Mouse (Mus musculus) adrenal gland, postnatal 25 days (tissue): ENCODE data around the gene Pcsk1n. TPM values are rescaled to one million over a fixed set of nuclear protein-coding genes. Genes with fewer than 3 reads are reported as not detected.
A peak's percentile ranks its signal among the peaks of the same experiment; 100 is the strongest.

Experiments
- DNase-seq: peaks from one replicate; pipeline ENCODE4 v3.0.0; 2021; ENCODE audit warnings: mixed read lengths
- total RNA-seq: library from RNA; stranded (reverse); gene quantifications from 2 replicates; pipeline ENCODE4 v1.2.3, GENCODE M21; 2021

Gene Pcsk1n
- total RNA-seq, 1 experiment from 2014 or later = 47.5 TPM

GRCm38 (mm10) chrX:7947108-7947899 lies 27.7 kb downstream of the Pcsk1n start, which contains the start of gene Hdac6:
TSS of gene Hdac6 (minus strand) at chrX:7947889.
- DNase-seq = no peak

GRCm38 (mm10) chrX:7947900-7948492 lies 28.4 kb downstream of the Pcsk1n start:
- peak; percentile 86 for DNase-seq

GRCm38 (mm10) chrX:7950091-7950490 lies 30.5 kb downstream of the Pcsk1n start:
- no peak for DNase-seq

- no peak for DNase-seq
These were observed 39.2 kb downstream of the Pcsk1n start for GRCm38 (mm10) chrX:7958868-7959267.

- DNase-seq = no peak
These were observed 44.4 kb downstream of the Pcsk1n start for GRCm38 (mm10) chrX:7963829-7964626.

GRCm38 (mm10) chrX:7966161-7966560 lies 46.5 kb downstream of the Pcsk1n start:
- no peak for DNase-seq

GRCm38 (mm10) chrX:7967596-7968201 lies 48.1 kb downstream of the Pcsk1n start:
- no peak for DNase-seq

GRCm38 (mm10) chrX:7968226-7968625 lies 48.6 kb downstream of the Pcsk1n start:
- no peak for DNase-seq

GRCm38 (mm10) chrX:7968899-7969298 lies 49.3 kb downstream of the Pcsk1n start:
- DNase-seq = no peak

GRCm38 (mm10) chrX:7971292-7971691 lies 51.7 kb downstream of the Pcsk1n start:
- DNase-seq = no peak

Other genes starting within 250 kb of the Pcsk1n start
- 62.4 and 70.9 TPM in 2 replicates for gene Plp2, start 248.4 kb upstream of the Pcsk1n start, total RNA-seq
- gene Magix, start 238.6 kb upstream of the Pcsk1n start, total RNA-seq = 0.52 and 0.86 TPM in 2 replicates
- gene Gpkow, start 222.7 kb upstream of the Pcsk1n start, total RNA-seq = 50.4 and 54.9 TPM in 2 replicates
- 79.0 and 80.8 TPM in 2 replicates for gene Wdr45, start 205.5 kb upstream of the Pcsk1n start, total RNA-seq
- gene Gm45208, start 197.6 kb upstream of the Pcsk1n start, total RNA-seq = not detected in 2 replicates
- 8.4 and 11.0 TPM in 2 replicates for gene Praf2, start 191.4 kb upstream of the Pcsk1n start, total RNA-seq
- 4.4 and 6.0 TPM in 2 replicates for gene Ccdc120, start 168.9 kb upstream of the Pcsk1n start, total RNA-seq
- gene Tfe3, start 157.3 kb upstream of the Pcsk1n start, total RNA-seq = 40.7 and 45.0 TPM in 2 replicates
- gene Gripap1, start 130.1 kb upstream of the Pcsk1n start, total RNA-seq = 61.2 and 64.9 TPM in 2 replicates
- gene Kcnd1, start 97.5 kb upstream of the Pcsk1n start, total RNA-seq = 1.0 and 1.2 TPM in 2 replicates
- 74.6 and 83.3 TPM in 2 replicates for gene Otud5, start 78.5 kb upstream of the Pcsk1n start, total RNA-seq
- 11.1 and 12.3 TPM in 2 replicates for gene Pim2, start 41.6 kb upstream of the Pcsk1n start, total RNA-seq
- 43.1 and 81.5 TPM in 2 replicates for gene Slc35a2, start 35.8 kb upstream of the Pcsk1n start, total RNA-seq
- 118 and 127 TPM in 2 replicates for gene Pqbp1, start 20.6 kb upstream of the Pcsk1n start, total RNA-seq
- gene Timm17b, start 20.5 kb upstream of the Pcsk1n start, total RNA-seq = 114 and 134 TPM in 2 replicates
- gene Gm10491, start 12.0 kb upstream of the Pcsk1n start, total RNA-seq = not detected in 2 replicates
- gene Gm10490, start 10.3 kb upstream of the Pcsk1n start, total RNA-seq = 1.9 TPM in 1 of 2 replicates, not detected in the other
- gene Eras, start 8.8 kb downstream of the Pcsk1n start, total RNA-seq = not detected in 2 replicates
- 17.9 and 26.7 TPM in 2 replicates for gene Hdac6, start 28.1 kb downstream of the Pcsk1n start, total RNA-seq
- gene Gata1, start 58.2 kb downstream of the Pcsk1n start, total RNA-seq = not detected in 2 replicates
- gene Glod5, start 98.7 kb downstream of the Pcsk1n start, total RNA-seq = not detected in 2 replicates
- 14.7 and 17.7 TPM in 2 replicates for gene Suv39h1, start 154.9 kb downstream of the Pcsk1n start, total RNA-seq
- gene Was, start 170.7 kb downstream of the Pcsk1n start, total RNA-seq = 0.71 and 1.2 TPM in 2 replicates
- gene Wdr13, start 213.1 kb downstream of the Pcsk1n start, total RNA-seq = 71.8 and 74.9 TPM in 2 replicates
- 78.5 and 115 TPM in 2 replicates for gene Rbm3, start 226.1 kb downstream of the Pcsk1n start, total RNA-seq